In the genomic region with DNA sequence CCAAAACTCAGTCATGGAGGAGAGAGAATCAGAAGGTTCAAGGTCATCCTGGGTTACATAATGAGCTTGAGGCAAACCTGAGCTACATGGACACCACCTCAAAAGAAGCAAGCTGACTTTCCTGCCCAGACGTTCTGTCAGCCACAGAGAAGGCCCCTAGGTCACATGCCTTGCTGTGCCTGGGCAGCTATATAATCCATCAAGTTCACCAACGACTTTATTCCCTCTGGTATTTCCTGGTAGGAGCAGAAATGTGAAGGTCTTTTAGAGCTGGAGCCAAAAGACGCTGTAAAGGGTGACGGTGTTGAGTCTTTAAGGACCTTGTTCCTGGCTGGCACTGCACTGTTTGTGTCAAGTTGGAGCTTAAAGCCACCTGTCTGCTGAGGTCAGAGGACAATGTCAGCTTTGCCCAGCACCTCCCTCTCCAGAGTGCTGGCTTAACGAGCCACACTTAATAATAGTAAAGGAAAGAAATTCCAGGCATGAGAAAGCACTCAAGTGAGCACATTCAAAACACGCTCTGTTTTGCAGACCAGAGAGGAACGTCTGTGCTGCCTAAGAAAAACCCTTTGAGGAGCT, we compare ENCODE assay signal across 17 mouse cellular contexts. TPM values are rescaled to one million over a fixed set of nuclear protein-coding genes. Genes with fewer than 3 reads are reported as not detected.
DNase-seq lines count a peak whose midpoint lies in the region; ATAC-seq and TF ChIP-seq lines count a peak whose summit lies in the region.
"Had no signal": no experiment of that assay in that cellular context is flagged by ENCODE, and none has a peak within 500 bp of the region (broad histone marks: within the 10 kb centered on the region; RNA-seq: fewer than 3 reads in every experiment).

No protein-coding gene starts in this region.

- DNase-seq in adrenal gland, adult 8-10 months, result peak; percentile 50
- DNase-seq in adrenal gland, postnatal 25 days, result no peak
- peak; percentile 36 for DNase-seq in lung, embryonic 14.5 days
- no peak for DNase-seq in lung, postnatal 4 days
- no peak for DNase-seq in c-Kit-positive CD71-positive TER-119-positive erythroid progenitor cells, embryonic 14.5 days (ENCODE audit: low spot score)
- DNase-seq: cerebellum, postnatal 10 days; layer of hippocampus, adult 9-11 months; midbrain, embryonic 14.5 days; retina, postnatal 1 day had no signal

- TF ChIP-seq CTCF in lung, embryonic 14.5 days (IDR thresholded peaks at IDR 0.05; ENCODE audit: low read depth), result no peak

- H3K4me1 ChIP-seq in lung, embryonic 14.5 days (ENCODE audit: insufficient read depth), result 0 out of 2 replicates have a peak, but pooled peaks cover 3% of the 10 kb centered on the region
- peaks cover 13% of the 10 kb centered on the region for H3K4me1 ChIP-seq in kidney, embryonic 16.5 days (ENCODE audit: insufficient read depth, low read length)
- H3K4me1 ChIP-seq in stomach, embryonic 16.5 days (ENCODE audit: control insufficient read depth, insufficient read depth, low read length), result peaks cover 9% of the 10 kb centered on the region; the same call in 1 of the 2 replicates

- 17% methylated on average over 7 of the region's 7 CpGs for WGBS in lung, embryonic 14.5 days
- WGBS in kidney, embryonic 16.5 days, result 15% methylated on average over 7 of the region's 7 CpGs
- 24% methylated on average over 7 of the region's 7 CpGs for WGBS in stomach, embryonic 16.5 days

- H3K4me3 ChIP-seq in lung, embryonic 14.5 days (ENCODE audit: low read depth, low read length), result no peak overlapping the region
- H3K4me3 ChIP-seq in kidney, embryonic 16.5 days (ENCODE audit: low read length), result no peak overlapping the region
- no peak overlapping the region for H3K4me3 ChIP-seq in stomach, embryonic 16.5 days (replicated peaks; ENCODE audit: low read length)
- H3K4me3 ChIP-seq: limb, embryonic 15.5 days; neural tube, embryonic 12.5 days had no signal

- no peaks in the 10 kb centered on the region for H3K36me3 ChIP-seq in lung, embryonic 14.5 days (ENCODE audit: insufficient read depth)
- H3K36me3 ChIP-seq in kidney, embryonic 16.5 days (ENCODE audit: insufficient read depth, low read length), result no peaks in the 10 kb centered on the region
- H3K36me3 ChIP-seq in stomach, embryonic 16.5 days (ENCODE audit: control insufficient read depth, insufficient read depth, low read length), result no peaks in the 10 kb centered on the region
- H3K36me3 ChIP-seq: limb, embryonic 15.5 days; neural tube, embryonic 12.5 days had no signal

- H3K4me2 ChIP-seq in lung, embryonic 14.5 days, result no peak overlapping the region
- H3K4me2 ChIP-seq in kidney, embryonic 16.5 days (replicated peaks; ENCODE audit: low read depth, low read length), result no peak overlapping the region
- H3K4me2 ChIP-seq in stomach, embryonic 16.5 days (ENCODE audit: low read depth, low read length), result no peak overlapping the region
- H3K4me2 ChIP-seq: heart, embryonic 11.5 days; limb, embryonic 15.5 days; neural tube, embryonic 12.5 days had no signal

- H3K9me3 ChIP-seq in lung, embryonic 14.5 days (ENCODE audit: low read depth, low read length), result no peaks in the 10 kb centered on the region
- no peaks in the 10 kb centered on the region for H3K9me3 ChIP-seq in kidney, embryonic 16.5 days (ENCODE audit: low read length)
- H3K9me3 ChIP-seq in stomach, embryonic 16.5 days (replicated peaks; ENCODE audit: control insufficient read depth, low read length), result no peaks in the 10 kb centered on the region
- H3K9me3 ChIP-seq: limb, embryonic 15.5 days; neural tube, embryonic 12.5 days had no signal

- H3K27ac ChIP-seq in lung, embryonic 14.5 days (ENCODE audit: low read depth), result peak overlapping the region; percentile 25; the same call in 1 of the 2 replicates
- peak overlapping the region; percentile 65 for H3K27ac ChIP-seq in kidney, embryonic 16.5 days (ENCODE audit: low read length)
- peak overlapping the region; percentile 11; the same call in 1 of the 2 replicates for H3K27ac ChIP-seq in stomach, embryonic 16.5 days (ENCODE audit: low read length)
- H3K27ac ChIP-seq: limb, embryonic 15.5 days; macrophage; neural tube, embryonic 12.5 days had no signal

- no peaks in the 10 kb centered on the region for H3K27me3 ChIP-seq in lung, embryonic 14.5 days (ENCODE audit: insufficient read depth, low read length)
- no peaks in the 10 kb centered on the region for H3K27me3 ChIP-seq in kidney, embryonic 16.5 days (ENCODE audit: insufficient read depth, low read length)
- H3K27me3 ChIP-seq in stomach, embryonic 16.5 days (ENCODE audit: control insufficient read depth, insufficient read depth, low read length), result no peaks in the 10 kb centered on the region
- H3K27me3 ChIP-seq: limb, embryonic 15.5 days; neural tube, embryonic 12.5 days had no signal

- H3K9ac ChIP-seq in lung, embryonic 14.5 days, result no peak overlapping the region
- no peak overlapping the region for H3K9ac ChIP-seq in kidney, embryonic 16.5 days (replicated peaks; ENCODE audit: low read length)
- H3K9ac ChIP-seq in stomach, embryonic 16.5 days (ENCODE audit: low read length), result no peak overlapping the region
- H3K9ac ChIP-seq: limb, embryonic 15.5 days; neural tube, embryonic 12.5 days had no signal

- ATAC-seq in lung, embryonic 14.5 days (ENCODE audit: insufficient read depth), result no peak
- peak; percentile 62 for ATAC-seq in kidney, embryonic 16.5 days (ENCODE audit: low FRiP score, low TSS enrichment)
- no peak for ATAC-seq in stomach, embryonic 16.5 days (ENCODE audit: insufficient read depth, low FRiP score)
- no peak for ATAC-seq in inflammation-experienced regulatory T-cells, adult 6 months
- ATAC-seq: hindbrain, embryonic 16.5 days had no signal

RNA-seq across cellular contexts. Expression of gene Zfp326, which starts 47.3 kb away (rescaled TPM):
- total RNA-seq in adrenal gland, adult 8-10 months (2022), result 10 to 100 TPM; 17.0 to 31.9 (median 26.2) TPM
- total RNA-seq in adrenal gland, postnatal 25 days (2021), result 28.6 and 32.1 TPM in 2 replicates
- polyA plus RNA-seq in lung, embryonic 14.5 days (2014; fragmentation: Nextera tagmentation; extraction: Ambion mirVana), result 43.4 and 45.8 TPM in 2 replicates
- polyA plus RNA-seq in kidney, embryonic 16.5 days (2015; fragmentation: Nextera tagmentation; extraction: Ambion mirVana), result 36.9 and 40.0 TPM in 2 replicates
- polyA plus RNA-seq in stomach, embryonic 16.5 days (2015; fragmentation: Nextera tagmentation; extraction: Ambion mirVana), result 28.1 and 31.6 TPM in 2 replicates
- 10 to 100 TPM; 13.0 to 23.1 (median 15.0) TPM for polyA plus RNA-seq in inflammation-experienced regulatory T-cells, adult 6 months (2017; shearing (Covaris generic))

Comparison
In these comparisons a context has a peak if more than half of its experiments do, and no peak if none do; other contexts are left out.
1. DNase-seq: peak in adrenal gland, adult 8-10 months (single experiment) and lung, embryonic 14.5 days (single experiment); none in adrenal gland, postnatal 25 days (single experiment), lung, postnatal 4 days (0 of 2) and c-Kit-positive CD71-positive TER-119-positive erythroid progenitor cells, embryonic 14.5 days (single experiment).
2. H3K27ac ChIP-seq: peak in every context shown above with its lines; median percentile 65 in kidney, embryonic 16.5 days; 25 in lung, embryonic 14.5 days; 11 in stomach, embryonic 16.5 days.